Comparison of ENCODE assay signal across 8 mouse cellular contexts in the genomic region with DNA sequence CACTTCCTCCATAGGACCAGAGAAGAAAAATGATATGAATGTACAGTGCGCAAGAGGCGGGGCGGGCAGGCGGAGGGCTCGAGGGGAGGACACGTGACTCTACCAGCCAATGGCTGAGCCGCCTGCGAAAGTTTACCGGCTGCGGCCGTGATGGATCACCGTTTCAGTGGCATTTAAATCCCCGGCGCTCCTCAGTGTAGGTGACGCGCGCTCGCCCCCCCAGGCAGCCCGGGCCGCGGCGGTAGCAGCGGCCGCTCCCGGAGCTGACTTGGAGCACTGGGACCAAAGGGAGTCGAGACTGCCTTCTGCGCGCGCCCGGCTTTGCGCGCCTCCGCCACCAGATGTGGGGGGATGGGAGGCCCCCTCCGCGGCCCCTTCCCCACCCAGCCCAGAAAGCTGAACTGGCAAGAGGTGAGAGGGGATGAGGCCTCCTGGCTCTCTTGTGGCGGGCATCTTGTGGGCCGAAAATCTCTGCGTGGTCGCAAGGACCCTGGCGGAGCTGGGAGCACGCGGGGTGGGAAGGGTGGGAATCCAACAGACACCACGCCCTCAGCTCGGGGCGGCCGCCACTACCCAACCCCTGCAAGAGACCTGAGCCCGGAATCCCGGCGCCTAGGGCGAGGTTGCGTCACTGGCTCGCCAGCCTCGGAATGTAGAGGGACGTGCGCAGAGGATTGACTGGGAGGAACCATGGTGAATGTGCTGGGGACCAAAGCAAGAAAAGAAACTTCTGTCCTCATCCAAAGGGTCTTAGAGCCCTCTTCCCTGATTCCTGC. TPM values are rescaled to one million over a fixed set of nuclear protein-coding genes. Genes with fewer than 3 reads are reported as not detected.
A peak's percentile ranks its signal among the peaks of the same experiment; 100 is the strongest.
DNase-seq lines count a peak whose midpoint lies in the region; ATAC-seq lines count a peak whose summit lies in the region.

A gene (minus strand): TSS at position 42 of the 776 bp plus-strand sequence.

- H3K27ac ChIP-seq in forebrain, embryonic 14.5 days (ENCODE audit: low read depth, low read length): no peak within 1 kb of the TSS
- H3K27ac ChIP-seq in hindbrain, embryonic 11.5 days (ENCODE audit: low read depth, low read length): peak within 1 kb of the TSS; percentile 94
- H3K27ac ChIP-seq in limb, embryonic 15.5 days: peak within 1 kb of the TSS; percentile 33
- H3K27ac ChIP-seq in midbrain, embryonic 15.5 days: no peak within 1 kb of the TSS

- H3K36me3 ChIP-seq in forebrain, embryonic 14.5 days (ENCODE audit: control insufficient read depth, insufficient read depth, low read length): no peaks in the 10 kb centered on the region
- no peaks in the 10 kb centered on the region for H3K36me3 ChIP-seq in hindbrain, embryonic 11.5 days (ENCODE audit: control insufficient read depth, insufficient read depth, low read length)
- H3K36me3 ChIP-seq in limb, embryonic 15.5 days: no peaks in the 10 kb centered on the region
- no peaks in the 10 kb centered on the region for H3K36me3 ChIP-seq in midbrain, embryonic 15.5 days (replicated peaks)

- ATAC-seq in forebrain, embryonic 14.5 days: peak; percentile 82
- peak; percentile 91 for ATAC-seq in hindbrain, embryonic 11.5 days (ENCODE audit: low FRiP score)
- peak; percentile 62; the same call in 1 of the 2 replicates for ATAC-seq in limb, embryonic 15.5 days (ENCODE audit: insufficient number of reproducible peaks, low FRiP score, low TSS enrichment, low read depth)
- peak; percentile 60; the same call in 1 of the 2 replicates for ATAC-seq in midbrain, embryonic 15.5 days (replicated peaks)

- H3K9me3 ChIP-seq in forebrain, embryonic 14.5 days (replicated peaks; ENCODE audit: control insufficient read depth, low read length): no peaks in the 10 kb centered on the region
- H3K9me3 ChIP-seq in hindbrain, embryonic 11.5 days (ENCODE audit: control insufficient read depth, low read length): no peaks in the 10 kb centered on the region
- H3K9me3 ChIP-seq in limb, embryonic 15.5 days: no peaks in the 10 kb centered on the region
- H3K9me3 ChIP-seq in midbrain, embryonic 15.5 days: no peaks in the 10 kb centered on the region

- H3K4me2 ChIP-seq in forebrain, embryonic 14.5 days (ENCODE audit: low read length): peak within 1 kb of the TSS; percentile 93
- peak within 1 kb of the TSS; percentile 95 for H3K4me2 ChIP-seq in hindbrain, embryonic 11.5 days (replicated peaks; ENCODE audit: low read depth, low read length)
- H3K4me2 ChIP-seq in limb, embryonic 15.5 days: peak within 1 kb of the TSS; percentile 99
- peak within 1 kb of the TSS; percentile 74 for H3K4me2 ChIP-seq in midbrain, embryonic 15.5 days

- WGBS in forebrain, embryonic 14.5 days: under 1% methylated on average over 55 of the region's 55 CpGs
- under 1% methylated on average over 52 of the region's 55 CpGs for WGBS in hindbrain, embryonic 11.5 days
- WGBS in limb, embryonic 15.5 days: under 1% methylated on average over 54 of the region's 55 CpGs
- under 1% methylated on average over 55 of the region's 55 CpGs for WGBS in midbrain, embryonic 15.5 days

- H3K4me1 ChIP-seq in forebrain, embryonic 14.5 days (ENCODE audit: control insufficient read depth, insufficient read depth, low read length): peaks cover 8% of the 10 kb centered on the region; the same call in 1 of the 2 replicates
- no peaks in the 10 kb centered on the region for H3K4me1 ChIP-seq in hindbrain, embryonic 11.5 days (replicated peaks; ENCODE audit: control insufficient read depth, insufficient read depth, low read length)
- peaks cover 34% of the 10 kb centered on the region for H3K4me1 ChIP-seq in limb, embryonic 15.5 days
- H3K4me1 ChIP-seq in midbrain, embryonic 15.5 days: peaks cover 13% of the 10 kb centered on the region

- H3K27me3 ChIP-seq in forebrain, embryonic 14.5 days (replicated peaks; ENCODE audit: control insufficient read depth, insufficient read depth, low read length): peaks cover 96% of the 10 kb centered on the region
- H3K27me3 ChIP-seq in hindbrain, embryonic 11.5 days (ENCODE audit: control insufficient read depth, insufficient read depth, low read length): peaks cover 53% of the 10 kb centered on the region
- H3K27me3 ChIP-seq in limb, embryonic 15.5 days: peaks cover 86% of the 10 kb centered on the region
- peaks cover 98% of the 10 kb centered on the region for H3K27me3 ChIP-seq in midbrain, embryonic 15.5 days (replicated peaks)

- no peak within 1 kb of the TSS; the same call in 1 of the 2 replicates for H3K9ac ChIP-seq in forebrain, embryonic 14.5 days (ENCODE audit: low read length)
- peak within 1 kb of the TSS; percentile 84 for H3K9ac ChIP-seq in hindbrain, embryonic 11.5 days (ENCODE audit: low read depth, low read length)
- H3K9ac ChIP-seq in limb, embryonic 15.5 days: peak within 1 kb of the TSS; percentile 42
- no peak within 1 kb of the TSS; the same call in 1 of the 2 replicates for H3K9ac ChIP-seq in midbrain, embryonic 15.5 days

- H3K4me3 ChIP-seq in forebrain, embryonic 14.5 days (ENCODE audit: low read depth, low read length): peak within 1 kb of the TSS; percentile 44
- peak within 1 kb of the TSS; percentile 76 for H3K4me3 ChIP-seq in hindbrain, embryonic 11.5 days (ENCODE audit: low read depth, low read length)
- H3K4me3 ChIP-seq in limb, embryonic 15.5 days: peak within 1 kb of the TSS; percentile 72
- peak within 1 kb of the TSS; percentile 40 for H3K4me3 ChIP-seq in midbrain, embryonic 15.5 days

- DNase-seq in A20 (ENCODE audit: low read depth, low spot score): peak; percentile 95
- peak; percentile 79 to 80 for DNase-seq in adrenal gland, adult 18-20 months (ENCODE audit: low spot score in 2 of 2)
- peak; percentile 62 for DNase-seq in forebrain, embryonic 14.5 days (ENCODE audit: low spot score)
- peak; percentile 86 for DNase-seq in hindbrain, embryonic 11.5 days (ENCODE audit: low spot score)
- peak; percentile 51 to 55 for DNase-seq in thymus, adult 18-20 months
- DNase-seq in cerebellum, adult 9-11 months: no peak

RNA-seq across cellular contexts. Expression of the gene that starts here (rescaled TPM):
- total RNA-seq in adrenal gland, adult 18-20 months (2021): under 1 TPM; 0.29 to 0.43 TPM
- polyA plus RNA-seq in forebrain, embryonic 14.5 days (2014; fragmentation: Nextera tagmentation; extraction: Ambion mirVana): not detected in 2 replicates
- polyA plus RNA-seq in hindbrain, embryonic 11.5 days (2014; fragmentation: Nextera tagmentation; extraction: Ambion mirVana): 4.0 and 4.1 TPM in 2 replicates
- 0.52 and 0.68 TPM in 2 replicates for polyA plus RNA-seq in limb, embryonic 15.5 days (2015; fragmentation: Nextera tagmentation; extraction: Ambion mirVana)
- polyA plus RNA-seq in midbrain, embryonic 15.5 days (2015; fragmentation: Nextera tagmentation; extraction: Ambion mirVana): 0.14 TPM in 1 of 2 replicates, not detected in the other

Comparison
In these comparisons a context has a peak if more than half of its experiments do, and no peak if none do; other contexts are left out.
1. Peak in DNase-seq in adrenal gland, adult 18-20 months; RNA of the gene not detected or under 1 TPM.
2. Peak in DNase-seq, ATAC-seq, H3K4me3 ChIP-seq and H3K4me2 ChIP-seq in forebrain, embryonic 14.5 days; RNA of the gene not detected or under 1 TPM.
3. Peak in ATAC-seq, H3K4me3 ChIP-seq, H3K27ac ChIP-seq, H3K9ac ChIP-seq and H3K4me2 ChIP-seq in limb, embryonic 15.5 days; RNA of the gene not detected or under 1 TPM.
4. Peak in ATAC-seq, H3K4me3 ChIP-seq and H3K4me2 ChIP-seq in midbrain, embryonic 15.5 days; RNA of the gene not detected or under 1 TPM.